ENCODE assay signal across 17 mouse cellular contexts in the genomic region with DNA sequence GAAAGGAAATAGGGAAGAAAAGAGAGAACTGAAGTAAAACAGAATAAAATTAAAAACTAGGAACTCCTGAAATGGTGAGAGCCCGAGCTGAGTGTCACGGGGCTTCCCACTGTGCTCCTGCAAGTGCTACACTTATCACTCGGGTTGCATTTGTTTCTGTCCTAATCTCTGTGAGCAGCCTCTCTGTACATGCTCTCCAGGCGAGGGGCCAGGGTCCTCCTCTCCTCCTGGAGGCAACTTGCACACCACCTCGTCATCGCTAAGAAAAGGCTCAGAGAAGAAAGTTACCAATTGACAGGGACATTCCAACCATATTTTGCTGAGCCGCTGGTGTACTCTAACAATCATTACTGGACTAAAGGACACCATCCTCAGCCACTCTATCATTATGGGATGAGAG. TPM values are rescaled to one million over a fixed set of nuclear protein-coding genes. Genes with fewer than 3 reads are reported as not detected.
DNase-seq lines count a peak whose midpoint lies in the region; ATAC-seq lines count a peak whose summit lies in the region.
"Had no signal": no experiment of that assay in that cellular context is flagged by ENCODE, and none has a peak within 500 bp of the region (broad histone marks: within the 10 kb centered on the region; RNA-seq: fewer than 3 reads in every experiment).

No protein-coding gene starts in this region.

- ATAC-seq in heart, embryonic 13.5 days (ENCODE audit: extremely low read depth, insufficient number of reproducible peaks, low FRiP score, low TSS enrichment), result no peak
- ATAC-seq in megakaryocyte progenitor cell, adult 5-6 weeks (replicated peaks; ENCODE audit: poor library complexity), result peak; percentile 90
- ATAC-seq: forebrain, embryonic 16.5 days; hindbrain, postnatal 0 days had no signal

- WGBS in heart, embryonic 13.5 days, result 25% methylated on average over 7 of the region's 7 CpGs

- peaks cover 25% of the 10 kb centered on the region for H3K4me1 ChIP-seq in heart, embryonic 13.5 days
- peaks cover 26% of the 10 kb centered on the region for H3K4me1 ChIP-seq in erythroblast, embryonic 14.5 days (ENCODE audit: control insufficient read depth)
- H3K4me1 ChIP-seq: megakaryocyte, embryonic 14.5 days; neural tube, embryonic 15.5 days had no signal

- H3K27me3 ChIP-seq in heart, embryonic 13.5 days (replicated peaks), result no peaks in the 10 kb centered on the region
- H3K27me3 ChIP-seq in erythroblast, embryonic 14.5 days (ENCODE audit: control insufficient read depth), result no peaks in the 10 kb centered on the region
- H3K27me3 ChIP-seq: lung, embryonic 15.5 days; neural tube, embryonic 15.5 days had no signal

- H3K27ac ChIP-seq in heart, embryonic 13.5 days (replicated peaks), result peak overlapping the region; percentile 28; the same call in 1 of the 2 replicates
- H3K27ac ChIP-seq: hindbrain, postnatal 0 days; layer of hippocampus, adult 2 months; lung, embryonic 15.5 days; neural tube, embryonic 15.5 days had no signal

- H3K36me3 ChIP-seq in heart, embryonic 13.5 days, result no peaks in the 10 kb centered on the region
- H3K36me3 ChIP-seq in erythroblast, embryonic 14.5 days (ENCODE audit: control insufficient read depth), result no peaks in the 10 kb centered on the region
- H3K36me3 ChIP-seq: lung, embryonic 15.5 days; neural tube, embryonic 15.5 days had no signal

- H3K4me2 ChIP-seq in heart, embryonic 13.5 days, result peak overlapping the region; percentile 41
- H3K4me2 ChIP-seq: lung, embryonic 15.5 days; neural tube, embryonic 15.5 days had no signal

- H3K4me3 ChIP-seq in heart, embryonic 13.5 days, result no peak overlapping the region
- H3K4me3 ChIP-seq in erythroblast, embryonic 14.5 days (replicated peaks), result peak overlapping the region; percentile 36
- H3K4me3 ChIP-seq: layer of hippocampus, adult 2 months; lung, embryonic 15.5 days; megakaryocyte, embryonic 14.5 days; neural tube, embryonic 15.5 days had no signal

- no peaks in the 10 kb centered on the region for H3K9me3 ChIP-seq in heart, embryonic 13.5 days
- H3K9me3 ChIP-seq in erythroblast, embryonic 14.5 days (ENCODE audit: control insufficient read depth, low read length), result no peaks in the 10 kb centered on the region
- H3K9me3 ChIP-seq: lung, embryonic 15.5 days; megakaryocyte, embryonic 14.5 days; neural tube, embryonic 15.5 days had no signal

- DNase-seq in heart, postnatal 25 days (ENCODE audit: low spot score), result no peak
- peak; percentile 49 to 78 for DNase-seq in kidney, postnatal 25 days
- no peak for DNase-seq in layer of hippocampus, postnatal 25 days (ENCODE audit: extremely low spot score in 1 of 2, low spot score in 1 of 2)
- no peak for DNase-seq in cerebellum, postnatal 36 days
- DNase-seq in left cerebral cortex, postnatal 14 days (ENCODE audit: low spot score in 2 of 2), result no peak
- DNase-seq: cerebellum, adult 18-20 months; gastrocnemius, postnatal 10 days; thymus, adult 2 months had no signal

- H3K9ac ChIP-seq in heart, embryonic 13.5 days, result no peak overlapping the region
- H3K9ac ChIP-seq: lung, embryonic 15.5 days; neural tube, embryonic 15.5 days had no signal

- intact Hi-C loops in heart, postnatal 25 days (cut with DNase I), result no loop called here
- intact Hi-C loops in left cerebral cortex, postnatal 14 days (cut with DNase I), result no loop called here

RNA-seq across cellular contexts. Expression of a gene that starts 14.0 kb away (rescaled TPM):
- polyA plus RNA-seq in heart, embryonic 13.5 days (2015; fragmentation: Nextera tagmentation; extraction: Ambion mirVana), result 42.2 and 47.1 TPM in 2 replicates
- 10 to 100 TPM; 43.0 to 44.4 TPM for total RNA-seq in heart, postnatal 25 days (2021)
- 0.23 and 0.38 TPM in 2 replicates for polyA plus RNA-seq in erythroblast, embryonic 14.5 days (2012)
- 1.7 and 2.0 TPM in 2 replicates for total RNA-seq in megakaryocyte progenitor cell, adult 5-6 weeks (2015)
- total RNA-seq in megakaryocyte progenitor cell, adult 5-6 weeks (2017), result 0.30 and 0.33 TPM in 2 replicates
- total RNA-seq in layer of hippocampus, postnatal 25 days (2021), result 10 to 100 TPM; 48.3 to 54.1 TPM
- total RNA-seq in left cerebral cortex, postnatal 14 days (2021), result 10 to 100 TPM; 22.4 to 24.1 TPM

Comparison
In these comparisons a context has a peak if more than half of its experiments do, and no peak if none do; other contexts are left out.
1. DNase-seq: peak in kidney, postnatal 25 days (2 of 2); none in heart, postnatal 25 days (single experiment), layer of hippocampus, postnatal 25 days (0 of 2), cerebellum, postnatal 36 days (0 of 2) and left cerebral cortex, postnatal 14 days (0 of 2).
2. RNA of a gene that starts 14.0 kb away (total RNA-seq): 48.3 to 54.1 TPM in layer of hippocampus, postnatal 25 days, 43.0 to 44.4 TPM in heart, postnatal 25 days and 22.4 to 24.1 TPM in left cerebral cortex, postnatal 14 days; 0.30 to 2.0 TPM in megakaryocyte progenitor cell, adult 5-6 weeks; every median in the first group is over 4 times any median in the second.